Mouse (Mus musculus) activated CD4-positive, CD25-positive, alpha-beta regulatory T cell, adult 4 months (primary cell): Measurements from ENCODE around the gene Olfr143. TPM values are rescaled to one million over a fixed set of nuclear protein-coding genes. Genes with fewer than 3 reads are reported as not detected.

Source experiments
- ATAC-seq: one replicate; pipeline ENCODE4 v1.8.0; 2017
- polyA plus RNA-seq, 2 experiments: library from polyadenylated mRNA; unstranded; fragments of 100-300 nt; shearing (Covaris generic); gene quantifications; one replicate each; pipeline ENCODE4 v1.2.1; 2017

The Olfr143 gene
- polyA plus RNA-seq, result not detected

DNA sequence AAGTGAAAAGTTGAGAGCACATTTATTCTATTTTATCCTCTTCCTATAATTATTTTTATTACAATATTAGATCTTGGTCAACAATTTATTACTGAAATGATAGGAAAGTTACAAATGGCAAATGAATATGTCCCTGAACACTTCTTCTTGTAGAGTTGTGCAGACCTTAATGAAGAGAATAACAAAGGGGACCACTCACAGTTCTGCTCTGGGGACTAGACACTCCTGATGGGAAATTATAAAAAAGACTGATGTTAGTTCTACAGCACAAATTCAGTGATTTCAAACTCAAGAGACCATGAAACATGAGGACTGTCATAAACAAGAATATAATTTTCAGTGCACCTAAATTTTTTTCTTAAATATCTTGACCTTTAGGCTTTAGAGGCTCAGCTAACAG, at the start of gene Olfr143:
TSS of gene Olfr143 (plus strand) at position 301 of the 400 bp plus-strand sequence.
- no peak for ATAC-seq

DNA sequence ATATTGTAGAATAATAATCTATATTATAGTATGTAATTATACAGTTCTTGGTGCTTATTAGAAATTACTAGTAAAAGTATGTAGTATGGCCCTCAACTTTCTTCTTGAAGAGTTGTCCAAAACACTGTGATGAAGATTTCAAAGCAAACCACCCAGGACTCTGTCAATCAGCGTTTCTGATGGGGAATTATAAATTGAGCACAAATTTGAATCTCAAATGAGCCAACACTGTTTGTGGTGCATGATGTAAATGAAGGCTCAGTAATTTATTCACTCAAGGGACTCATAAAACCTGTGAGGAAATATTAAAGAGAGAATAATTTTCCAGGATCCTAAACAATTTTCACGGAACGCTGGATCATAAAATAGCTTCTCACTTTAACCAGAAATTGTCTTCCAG, 44.5 kb upstream of the Olfr143 start, which contains the start of gene Olfr893:
TSS of gene Olfr893 (plus strand) at position 301 of the 400 bp plus-strand sequence.
- ATAC-seq, result no peak

DNA sequence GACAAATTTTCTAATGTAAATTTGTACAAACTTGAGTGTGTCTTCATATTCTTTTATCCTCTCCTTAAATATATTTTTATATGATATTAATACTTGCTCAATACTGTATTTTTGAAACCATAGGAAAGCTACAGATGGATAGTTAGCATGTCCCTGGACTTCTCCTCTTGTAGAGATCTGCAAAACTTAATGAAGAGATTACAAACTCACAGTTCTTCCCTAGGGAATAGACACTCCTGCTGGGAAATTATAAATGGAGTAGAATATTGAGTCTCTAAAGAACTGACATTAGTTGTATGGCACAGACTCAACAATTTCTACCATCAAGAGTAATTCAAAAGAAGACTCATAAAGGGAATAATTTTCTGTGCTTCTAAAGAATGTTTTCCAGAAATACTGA, 34.8 kb upstream of the Olfr143 start, which contains the start of gene Olfr894:
TSS of gene Olfr894 (plus strand) at position 301 of the 400 bp plus-strand sequence.
- ATAC-seq, result no peak

DNA sequence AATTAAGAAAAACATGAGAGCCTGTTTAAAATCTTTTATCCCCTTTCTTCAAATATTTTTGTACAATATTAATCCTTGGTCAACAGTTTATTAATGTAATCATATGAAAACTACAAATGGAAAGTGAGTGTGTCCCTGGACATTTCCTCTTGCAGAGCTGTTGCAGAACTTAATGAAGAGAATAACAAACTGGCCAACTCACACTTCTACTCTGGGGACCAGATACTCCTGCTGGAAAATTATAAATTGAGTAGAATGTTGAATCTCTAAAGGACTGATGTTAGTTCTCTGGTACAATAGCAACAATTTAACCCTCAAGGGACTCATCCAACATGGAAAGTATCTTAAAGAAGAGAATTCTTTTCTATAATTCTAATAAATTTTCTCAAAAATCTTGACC, 15.0 kb downstream of the Olfr143 start, which contains the start of gene Olfr895:
TSS of gene Olfr895 (plus strand) at position 301 of the 400 bp plus-strand sequence.
- no peak for ATAC-seq

DNA sequence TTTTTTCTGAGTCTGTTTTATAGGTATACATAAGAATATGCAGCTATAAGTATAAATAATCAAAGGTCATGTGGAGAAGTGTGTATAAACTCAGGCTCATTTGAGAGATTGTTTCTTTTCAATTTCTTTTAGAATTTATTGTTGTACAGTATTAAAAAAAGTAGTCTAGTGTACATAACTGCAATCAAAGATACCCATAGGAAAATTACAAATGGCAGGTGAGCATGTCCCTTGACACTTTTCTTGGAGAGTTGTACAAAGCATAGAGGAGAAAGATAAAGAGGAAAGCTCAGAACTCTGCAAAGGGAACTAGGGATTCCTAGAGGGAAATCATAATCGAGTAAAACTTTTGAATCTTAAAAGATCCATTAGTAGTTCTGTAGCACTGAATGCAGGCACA, 38.2 kb downstream of the Olfr143 start, which contains the start of gene Olfr896-ps1:
TSS of gene Olfr896-ps1 (plus strand) at position 301 of the 400 bp plus-strand sequence.
- no peak for ATAC-seq

Other genes with a start within 250 kb of the Olfr143 start
- gene Olfr883, start 227.0 kb upstream of the Olfr143 start, polyA plus RNA-seq, result not detected
- gene Olfr884, start 206.2 kb upstream of the Olfr143 start, polyA plus RNA-seq, result not detected
- gene Olfr885, start 191.5 kb upstream of the Olfr143 start, polyA plus RNA-seq, result not detected
- not detected for gene Olfr887, start 168.7 kb upstream of the Olfr143 start, polyA plus RNA-seq
- gene Olfr888, start 144.6 kb upstream of the Olfr143 start, polyA plus RNA-seq, result not detected
- gene Olfr889, start 137.6 kb upstream of the Olfr143 start, polyA plus RNA-seq, result under 1 TPM in 1 of 2 experiments, not detected in 1; 0.05 TPM
- gene Olfr890, start 110.3 kb upstream of the Olfr143 start, polyA plus RNA-seq, result under 1 TPM in 1 of 2 experiments, not detected in 1; 0.17 TPM
- gene Olfr891, start 72.0 kb upstream of the Olfr143 start, polyA plus RNA-seq, result not detected
- not detected for gene Olfr893, start 44.4 kb upstream of the Olfr143 start, polyA plus RNA-seq
- gene Olfr894, start 34.7 kb upstream of the Olfr143 start, polyA plus RNA-seq, result not detected
- not detected for gene Olfr895, start 15.1 kb downstream of the Olfr143 start, polyA plus RNA-seq
- not detected for gene Olfr896-ps1, start 38.3 kb downstream of the Olfr143 start, polyA plus RNA-seq
- gene Olfr25, start 76.3 kb downstream of the Olfr143 start, polyA plus RNA-seq, result not detected
- gene Olfr898, start 95.6 kb downstream of the Olfr143 start, polyA plus RNA-seq, result not detected
- under 1 TPM in 1 of 2 experiments, not detected in 1; 0.19 TPM for gene Olfr250, start 114.1 kb downstream of the Olfr143 start, polyA plus RNA-seq
- gene Olfr251, start 124.3 kb downstream of the Olfr143 start, polyA plus RNA-seq, result not detected
- gene Olfr147, start 148.9 kb downstream of the Olfr143 start, polyA plus RNA-seq, result not detected
- gene Olfr901, start 176.7 kb downstream of the Olfr143 start, polyA plus RNA-seq, result under 1 TPM in 1 of 2 experiments, not detected in 1; 0.16 TPM
- not detected for gene Olfr902, start 194.9 kb downstream of the Olfr143 start, polyA plus RNA-seq
- gene Olfr904, start 210.4 kb downstream of the Olfr143 start, polyA plus RNA-seq, result not detected
- not detected for gene Olfr905, start 218.3 kb downstream of the Olfr143 start, polyA plus RNA-seq
- not detected for gene Olfr906, start 234.3 kb downstream of the Olfr143 start, polyA plus RNA-seq
- gene Olfr907, start 243.0 kb downstream of the Olfr143 start, polyA plus RNA-seq, result not detected